Mouse (Mus musculus): Measurements from ENCODE around the gene Zswim8.

DNA sequence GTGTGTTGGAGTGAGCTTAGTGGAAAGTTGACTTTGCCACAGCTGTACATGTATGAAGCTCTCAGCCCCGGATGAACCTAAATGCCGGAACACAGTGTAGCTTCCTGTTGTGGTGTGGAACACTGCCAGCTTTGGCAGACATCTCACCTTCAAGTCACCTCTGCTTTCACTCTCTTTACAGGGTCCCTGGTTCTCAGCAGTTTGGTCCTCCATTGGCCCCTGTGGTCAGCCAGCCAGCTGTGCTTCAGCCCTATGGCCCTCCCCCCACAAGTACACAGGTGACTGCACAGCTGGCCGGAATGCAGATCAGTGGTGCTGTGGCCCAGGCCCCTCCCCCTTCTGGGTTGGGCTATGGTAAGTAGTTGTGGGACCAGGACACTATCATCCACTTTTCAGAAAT lies 24.9 kb upstream of the Zswim8 start:
- TF ChIP-seq CTCF (IDR thresholded peaks at IDR 0.05; ENCODE audit: extremely low read depth, insufficient read depth, insufficient read length, insufficient replicate concordance) (no peak), POLR2A (IDR thresholded peaks at IDR 0.05; ENCODE audit: low read depth, low read length) (no peak)

All from spleen, adult 2 months (tissue).